Mouse (Mus musculus) stomach, postnatal 0 days (tissue): Measurements from ENCODE around the gene Alkbh4. TPM values are rescaled to one million over a fixed set of nuclear protein-coding genes. Genes with fewer than 3 reads are reported as not detected.

ENCODE experiments used
- ATAC-seq: fragments of 200-750 bp; cut with Nextera tagmentation; 2 replicates; pipeline ENCODE4 v1.8.0; 2017; ENCODE audit not compliant: low FRiP score, low TSS enrichment
- DNase-seq: peaks from one replicate; pipeline ENCODE4 v3.0.0-alpha.2; 2016; ENCODE audit warnings: low spot score
- H3K27ac ChIP-seq: fragments of 300-500 bp; sonication (generic); replicated peaks from 2 replicates; pipeline ENCODE4 v1.5.1; 2014; ENCODE audit warnings: mild to moderate bottlenecking, control low read depth
- H3K27me3 ChIP-seq: fragments of 300-500 bp; sonication (generic); 2 replicates; pipeline ENCODE4 v1.6.1; 2014; ENCODE audit warnings: low read length; ENCODE audit not compliant: control insufficient read depth, insufficient read depth
- H3K36me3 ChIP-seq: fragments of 300-500 bp; sonication (generic); 2 replicates; pipeline ENCODE4 v1.6.1; 2014; ENCODE audit warnings: low read length, mixed read lengths; ENCODE audit not compliant: control insufficient read depth, insufficient read depth
- H3K4me1 ChIP-seq: fragments of 300-500 bp; sonication (generic); replicated peaks from 2 replicates; pipeline ENCODE4 v1.6.1; 2014; ENCODE audit warnings: antibody characterized with exemption; ENCODE audit not compliant: control insufficient read depth, insufficient read depth
- H3K4me2 ChIP-seq: fragments of 300-500 bp; sonication (generic); replicated peaks from 2 replicates; pipeline ENCODE4 v1.6.1; 2014; ENCODE audit warnings: low read depth, mild to moderate bottlenecking, control low read depth, moderate library complexity
- H3K4me3 ChIP-seq: fragments of 300-500 bp; sonication (generic); 2 replicates; pipeline ENCODE4 v1.5.1; 2014; ENCODE audit warnings: low read depth, low read length, control low read depth
- H3K9ac ChIP-seq: fragments of 300-500 bp; sonication (generic); 2 replicates; pipeline ENCODE4 v1.6.1; 2014; ENCODE audit warnings: mild to moderate bottlenecking, low read length, control low read depth, mixed read lengths
- H3K9me3 ChIP-seq: fragments of 300-500 bp; sonication (generic); 2 replicates; pipeline ENCODE4 v1.6.1; 2016; ENCODE audit warnings: low read length; ENCODE audit not compliant: control insufficient read depth
- CTCF ChIP-seq: IDR thresholded peaks from 2 replicates; pipeline ENCODE4 v1.5.1; 2016; ENCODE audit warnings: antibody characterized with exemption, low read depth, mild to moderate bottlenecking, moderate library complexity
- EP300 ChIP-seq: optimal IDR thresholded peaks from 2 replicates; pipeline ENCODE3; 2016; ENCODE audit warnings: antibody characterized with exemption
- WGBS: fragments of 180-500 bp; shearing (Covaris S2); extraction: QIAGEN DNeasy Blood & Tissue Kit; methylation state at CpG from one replicate; pipeline ENCODE4 v1.1.7; 2014; 5-methylcytosine and 5-hydroxymethylcytosine counted together
- polyA plus RNA-seq: library from polyadenylated mRNA; unstranded; fragments of >200 nt; fragmentation: Nextera tagmentation; extraction: Ambion mirVana; gene quantifications from 2 replicates; pipeline ENCODE4 v1.2.1, GENCODE M21; 2015

Alkbh4 gene
- polyA plus RNA-seq, 1 experiment from 2014 or later = 9.4 TPM

GRCm38 (mm10) chr5:136165246-136165645 is 29.3 kb downstream of the Alkbh4 start:
- Histone ChIP-seq H3K27me3 (no peaks in the 10 kb centered on the region), H3K4me3 (no peak overlapping the region), H3K9me3 (no peaks in the 10 kb centered on the region), H3K27ac (no peak overlapping the region), H3K36me3 (no peaks in the 10 kb centered on the region), H3K9ac (no peak overlapping the region), H3K4me1 (no peaks in the 10 kb centered on the region), H3K4me2 (no peak overlapping the region)
- no peak for ATAC-seq
- DNase-seq = no peak
- TF ChIP-seq CTCF (no peak), EP300 (no peak)
- WGBS = 72% methylated on average over 8 of the region's 8 CpGs

DNA sequence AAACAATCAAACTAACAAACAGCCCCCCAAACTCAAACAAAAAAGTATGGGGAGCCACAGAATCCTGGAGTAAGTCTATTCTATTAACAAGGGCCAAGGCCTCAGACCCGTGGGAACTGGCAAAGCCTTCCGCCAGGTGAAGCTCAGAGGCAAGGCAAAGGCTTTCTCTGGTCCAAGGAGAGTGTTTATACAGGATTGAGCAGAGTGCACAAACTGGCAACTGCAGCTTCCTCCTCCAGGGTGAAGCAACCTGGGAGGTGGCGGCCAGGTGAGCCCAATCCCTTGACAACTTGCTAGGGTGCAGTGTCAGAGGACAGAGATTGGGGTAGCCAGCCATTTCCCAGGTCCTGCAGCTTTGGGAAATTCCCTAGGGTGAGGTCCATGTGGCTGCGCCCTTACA is 31.4 kb downstream of the Alkbh4 start:
- H3K4me1 ChIP-seq = peaks cover under 1% of the 10 kb centered on the region; the same call in 1 of the 2 replicates
- no peak for TF ChIP-seq CTCF
- no peak for TF ChIP-seq EP300
- DNase-seq (no peak), ATAC-seq (no peak)
- H3K27ac ChIP-seq = no peak overlapping the region
- H3K9ac ChIP-seq = no peak overlapping the region
- H3K36me3 ChIP-seq = no peaks in the 10 kb centered on the region
- 91% methylated on average over 4 of the region's 4 CpGs for WGBS
- no peak overlapping the region for H3K4me3 ChIP-seq
- H3K27me3 ChIP-seq = no peaks in the 10 kb centered on the region
- H3K9me3 ChIP-seq = no peaks in the 10 kb centered on the region
- no peak overlapping the region for H3K4me2 ChIP-seq

- TF ChIP-seq EP300 = no peak
- TF ChIP-seq CTCF = peak; percentile 49
- Histone ChIP-seq H3K27ac (no peak overlapping the region), H3K4me2 (no peak overlapping the region), H3K9me3 (no peaks in the 10 kb centered on the region), H3K4me1 (peaks cover 2% of the 10 kb centered on the region; the same call in 1 of the 2 replicates), H3K9ac (no peak overlapping the region), H3K36me3 (no peaks in the 10 kb centered on the region), H3K4me3 (no peak overlapping the region), H3K27me3 (no peaks in the 10 kb centered on the region)
- DNase-seq (no peak), ATAC-seq (no peak)
- WGBS = 93% methylated on average over 3 of the region's 3 CpGs
Measured at GRCm38 (mm10) chr5:136168071-136168470, 32.1 kb downstream of the Alkbh4 start.

DNA sequence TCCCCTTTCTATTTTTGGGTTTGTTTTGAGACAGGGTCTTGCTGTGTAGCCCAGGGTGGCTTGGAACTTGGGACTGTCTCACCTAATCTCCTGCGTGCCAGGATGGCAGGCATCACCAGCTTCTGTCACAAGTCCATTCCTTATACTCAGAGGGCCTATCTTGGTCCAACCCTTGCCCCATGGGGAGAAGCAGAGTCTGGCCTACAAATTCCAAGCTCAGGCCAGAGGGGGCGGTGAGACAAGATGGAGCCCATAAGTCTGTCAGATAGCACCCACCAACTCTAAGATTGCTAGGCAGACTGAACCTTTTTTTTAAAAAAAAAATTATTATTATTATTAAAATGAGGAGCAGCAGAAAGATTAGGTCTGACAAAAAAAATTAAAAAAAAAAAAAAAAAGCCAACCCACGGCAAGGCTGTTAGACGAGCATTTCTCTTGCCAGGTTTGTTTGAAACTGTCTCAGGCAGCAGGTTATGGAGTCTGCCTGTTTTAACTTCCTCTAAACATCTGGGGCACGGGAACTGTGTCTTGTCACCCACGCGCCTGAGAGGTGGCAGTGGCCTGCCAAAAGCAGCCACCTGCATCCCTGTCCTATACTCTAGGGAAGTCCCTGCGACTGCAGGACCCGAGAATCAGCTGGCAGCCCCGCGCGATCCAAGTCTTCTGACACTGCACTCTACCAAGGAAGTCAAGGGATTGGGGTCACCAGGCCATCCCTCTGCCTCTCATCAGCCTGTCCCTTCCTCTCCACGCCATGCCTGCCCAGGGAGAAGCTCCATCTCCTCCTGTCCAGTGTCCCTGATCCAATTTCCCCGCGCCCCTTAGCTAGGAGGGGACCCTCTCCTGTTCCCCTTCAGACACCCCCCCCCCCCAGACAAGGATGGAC is 33.9 kb downstream of the Alkbh4 start:
- peak overlapping the region; percentile 88 for H3K27ac ChIP-seq
- H3K4me3 ChIP-seq = peak overlapping the region; percentile 57
- 16% methylated on average over 13 of the region's 15 CpGs for WGBS

DNA sequence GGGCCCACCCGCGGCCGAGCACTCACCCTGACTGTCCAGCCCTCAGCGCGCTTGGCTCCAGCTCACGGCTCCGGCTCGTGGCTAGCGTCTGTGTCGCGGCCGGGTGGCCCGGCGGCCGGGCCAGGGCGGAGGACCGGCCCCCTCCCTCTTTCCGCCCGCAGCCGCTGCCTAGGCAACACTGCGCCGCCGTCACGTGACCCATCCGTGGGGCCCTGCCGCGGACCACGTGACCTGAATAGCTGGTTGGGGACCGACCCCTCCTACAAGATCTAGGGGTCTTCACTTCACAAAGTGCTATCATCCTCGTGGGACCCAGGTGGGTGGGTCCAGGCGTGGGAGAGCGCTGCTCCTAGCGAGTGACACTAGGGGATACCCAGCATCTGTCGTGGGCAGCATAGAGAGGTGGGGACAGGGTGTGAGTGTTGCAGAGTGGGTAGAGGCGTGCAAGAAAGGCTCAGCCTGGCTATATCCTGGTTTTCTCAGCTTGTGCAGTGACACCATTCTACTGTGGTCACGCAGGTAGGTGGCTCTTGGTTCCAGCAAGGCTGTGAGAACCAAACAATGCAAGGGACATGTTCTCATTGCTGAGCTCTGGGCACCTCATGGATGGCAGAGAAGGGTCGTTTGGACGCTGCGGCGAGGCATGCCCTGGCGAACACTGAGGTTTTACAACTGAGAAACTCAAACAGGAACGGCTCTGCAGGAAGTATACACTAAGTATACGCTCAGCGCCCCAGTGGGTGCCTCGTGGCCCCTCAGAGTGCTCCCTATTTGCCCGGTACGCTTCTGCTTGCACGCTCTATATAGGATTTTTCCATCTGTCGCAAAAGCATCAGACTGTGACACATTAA is 34.8 kb downstream of the Alkbh4 start, which contains the start of gene Orai2:
Gene Orai2 (minus strand): TSS at position 202 of the 851 bp plus-strand sequence.
- WGBS = 2% methylated on average over 48 of the region's 49 CpGs
- Histone ChIP-seq H3K9me3 (no peaks in the 10 kb centered on the region), H3K36me3 (no peaks in the 10 kb centered on the region), H3K27me3 (no peaks in the 10 kb centered on the region), H3K4me3 (peak within 1 kb of the TSS; percentile 57), H3K9ac (peak within 1 kb of the TSS; percentile 64), H3K4me2 (peak within 1 kb of the TSS; percentile 87), H3K4me1 (peaks cover 2% of the 10 kb centered on the region; the same call in 1 of the 2 replicates), H3K27ac (peak within 1 kb of the TSS; percentile 88)
- DNase-seq (peak; percentile 82), ATAC-seq (peak; percentile 67)
- TF ChIP-seq EP300 (no peak), CTCF (no peak)

More for the DNA sequence above, 33.9 kb downstream of the Alkbh4 start:
- DNase-seq (peak; percentile 42), ATAC-seq (peak; percentile 6)
- no peaks in the 10 kb centered on the region for H3K9me3 ChIP-seq
- peak overlapping the region; percentile 87 for H3K4me2 ChIP-seq
- TF ChIP-seq EP300 (no peak), CTCF (no peak)
- no peaks in the 10 kb centered on the region for H3K27me3 ChIP-seq
- H3K36me3 ChIP-seq = no peaks in the 10 kb centered on the region
- H3K9ac ChIP-seq = peak overlapping the region; percentile 64
- peaks cover 2% of the 10 kb centered on the region; the same call in 1 of the 2 replicates for H3K4me1 ChIP-seq
